In genomic region chr1:192791897-192792361, GRCm38 (mm10) we compare ENCODE assay signal across 9 mouse cellular contexts. TPM values are rescaled to one million over a fixed set of nuclear protein-coding genes. Genes with fewer than 3 reads are reported as not detected.
DNase-seq lines count a peak whose midpoint lies in the region; ATAC-seq lines count a peak whose summit lies in the region.
"Had no signal": no experiment of that assay in that cellular context is flagged by ENCODE, and none has a peak within 500 bp of the region (broad histone marks: within the 10 kb centered on the region; RNA-seq: fewer than 3 reads in every experiment).

No protein-coding gene starts in this region.

- 5% methylated on average over 7 of the region's 7 CpGs for WGBS in heart, embryonic 11.5 days (ENCODE audit: insufficient replicate concordance)

- H3K4me2 ChIP-seq in heart, embryonic 11.5 days = peak overlapping the region; percentile 12; the same call in 1 of the 2 replicates

- peak overlapping the region; percentile 51; the same call in 1 of the 2 replicates for H3K27ac ChIP-seq in heart, embryonic 11.5 days (ENCODE audit: low read depth, low read length)

- no peak for ATAC-seq in heart, embryonic 11.5 days (replicated peaks; ENCODE audit: insufficient number of reproducible peaks, low FRiP score, low TSS enrichment)
- 0 out of 2 replicates have a peak, but pooled peaks have one; percentile 2 for ATAC-seq in megakaryocyte progenitor cell, adult 5-6 weeks (replicated peaks; ENCODE audit: poor library complexity)

- H3K4me1 ChIP-seq in heart, embryonic 11.5 days (ENCODE audit: control insufficient read depth, insufficient read depth, low read length) = peaks cover 27% of the 10 kb centered on the region

- H3K27me3 ChIP-seq in heart, embryonic 11.5 days (ENCODE audit: control insufficient read depth, insufficient read depth, low read length) = no peaks in the 10 kb centered on the region

- H3K4me3 ChIP-seq in heart, embryonic 11.5 days (ENCODE audit: low read depth, low read length) = no peak overlapping the region

- H3K9me3 ChIP-seq in heart, embryonic 11.5 days (replicated peaks; ENCODE audit: control insufficient read depth, low read length) = no peaks in the 10 kb centered on the region

- no peak overlapping the region for H3K9ac ChIP-seq in heart, embryonic 11.5 days (ENCODE audit: low read depth, low read length)

- no peaks in the 10 kb centered on the region for H3K36me3 ChIP-seq in heart, embryonic 11.5 days (ENCODE audit: control insufficient read depth, insufficient read depth, low read length)

- no peak for DNase-seq in heart, adult 18-20 months
- peak; percentile 40 for DNase-seq in urinary bladder, postnatal 14 days (ENCODE audit: low spot score)
- DNase-seq in urinary bladder, adult 2 months (ENCODE audit: low spot score) = no peak
- DNase-seq in ovary, postnatal 14 days (ENCODE audit: low spot score) = no peak
- DNase-seq in cerebellum, postnatal 25 days = no peak
- no peak for DNase-seq in left cerebral cortex, adult 18-20 months (ENCODE audit: low spot score in 2 of 2)
- DNase-seq: cerebellum, adult 9-11 months had no signal

RNA-seq across cellular contexts. Expression of gene Hhat, which starts 20.9 kb away (rescaled TPM):
- 7.2 and 9.5 TPM in 2 replicates for polyA plus RNA-seq in heart, embryonic 11.5 days (2014; fragmentation: Nextera tagmentation; extraction: Ambion mirVana)
- 1 to 10 TPM; 1.6 to 3.3 TPM for total RNA-seq in heart, adult 18-20 months (2021)
- 2.7 and 3.1 TPM in 2 replicates for polyA plus RNA-seq in urinary bladder, adult 2 months (2012; rRNA removed)
- total RNA-seq in megakaryocyte progenitor cell, adult 5-6 weeks (2015) = 1.5 and 2.0 TPM in 2 replicates
- 1.7 and 2.6 TPM in 2 replicates for total RNA-seq in megakaryocyte progenitor cell, adult 5-6 weeks (2017)
- total RNA-seq in left cerebral cortex, adult 18-20 months (2021) = 1 to 10 TPM; 1.3 to 1.7 TPM
